Comparison of ENCODE assay signal across 27 mouse cellular contexts in genomic region chr14:55926847-55927246, GRCm38 (mm10). TPM values are rescaled to one million over a fixed set of nuclear protein-coding genes. Genes with fewer than 3 reads are reported as not detected.
DNase-seq lines count a peak whose midpoint lies in the region; ATAC-seq and TF ChIP-seq lines count a peak whose summit lies in the region.
"Had no signal": no experiment of that assay in that cellular context is flagged by ENCODE, and none has a peak within 500 bp of the region (broad histone marks: within the 10 kb centered on the region; RNA-seq: fewer than 3 reads in every experiment).

No protein-coding gene starts in this region.

- TF ChIP-seq CTCF in stomach, postnatal 0 days (IDR thresholded peaks at IDR 0.05; ENCODE audit: low read depth), result no peak

- H3K4me2 ChIP-seq in stomach, postnatal 0 days (replicated peaks; ENCODE audit: low read depth), result no peak overlapping the region
- H3K4me2 ChIP-seq: embryonic facial prominence, embryonic 13.5 days; embryonic facial prominence, embryonic 15.5 days; forebrain, embryonic 12.5 days had no signal

- DNase-seq in 416B (ENCODE audit: low read depth), result peak; percentile 80
- no peak for DNase-seq in stomach, postnatal 0 days (ENCODE audit: low spot score)
- no peak for DNase-seq in cerebellum, adult 9-10 months
- no peak for DNase-seq in c-Kit-positive CD71-positive TER-119-positive erythroid progenitor cells, embryonic 14.5 days (ENCODE audit: low spot score)
- DNase-seq: adrenal gland, adult 2 months; adrenal gland, postnatal 10 days; adrenal gland, postnatal 25 days; cerebellum, adult 11 months; cerebellum, adult 18-20 months; cerebellum, adult 8-10 months; cerebellum, postnatal 10 days; cerebellum, postnatal 25 days; embryo, embryonic 11 days had no signal

- H3K27me3 ChIP-seq in stomach, postnatal 0 days (ENCODE audit: control insufficient read depth, insufficient read depth, low read length), result no peaks in the 10 kb centered on the region
- H3K27me3 ChIP-seq: embryonic facial prominence, embryonic 13.5 days; embryonic facial prominence, embryonic 15.5 days; forebrain, embryonic 12.5 days had no signal

- H3K9ac ChIP-seq in stomach, postnatal 0 days (ENCODE audit: low read length), result no peak overlapping the region
- H3K9ac ChIP-seq: embryonic facial prominence, embryonic 13.5 days; embryonic facial prominence, embryonic 15.5 days; forebrain, embryonic 12.5 days had no signal

- no peaks in the 10 kb centered on the region for H3K4me1 ChIP-seq in stomach, postnatal 0 days (replicated peaks; ENCODE audit: control insufficient read depth, insufficient read depth)
- H3K4me1 ChIP-seq: embryonic facial prominence, embryonic 15.5 days; forebrain, embryonic 10.5 days; forebrain, embryonic 12.5 days had no signal

- H3K9me3 ChIP-seq in stomach, postnatal 0 days (ENCODE audit: control insufficient read depth, low read length), result no peaks in the 10 kb centered on the region
- H3K9me3 ChIP-seq: embryonic facial prominence, embryonic 15.5 days; forebrain, embryonic 10.5 days; forebrain, embryonic 12.5 days had no signal

- no peak overlapping the region for H3K4me3 ChIP-seq in stomach, postnatal 0 days (ENCODE audit: low read depth, low read length)
- H3K4me3 ChIP-seq: embryonic facial prominence, embryonic 13.5 days; embryonic facial prominence, embryonic 15.5 days; erythroblast, embryonic 14.5 days; forebrain, embryonic 10.5 days; forebrain, embryonic 12.5 days had no signal

- no peaks in the 10 kb centered on the region for H3K36me3 ChIP-seq in stomach, postnatal 0 days (ENCODE audit: control insufficient read depth, insufficient read depth, low read length)
- H3K36me3 ChIP-seq: embryonic facial prominence, embryonic 13.5 days; embryonic facial prominence, embryonic 15.5 days; forebrain, embryonic 10.5 days; forebrain, embryonic 12.5 days had no signal

- ATAC-seq in common myeloid progenitor, adult 5-6 weeks (replicated peaks; ENCODE audit: low read depth, poor library complexity, severe bottlenecking), result peak; percentile 45
- ATAC-seq in hematopoietic stem cell, adult 5-6 weeks (replicated peaks in 1 of 2; ENCODE audit: insufficient read depth in 1 of 2, low FRiP score in 2 of 2, low TSS enrichment in 1 of 2, low read depth in 1 of 2, poor library complexity in 2 of 2, severe bottlenecking in 2 of 2), result peak; percentile 53 to 62; a peak in 3 of 4 replicates
- ATAC-seq in megakaryocyte progenitor cell, adult 5-6 weeks (replicated peaks; ENCODE audit: poor library complexity), result peak; percentile 19; the same call in 1 of the 2 replicates
- ATAC-seq in stomach, postnatal 0 days (ENCODE audit: low FRiP score, low TSS enrichment), result no peak
- ATAC-seq: forebrain, embryonic 14.5 days; forebrain, embryonic 16.5 days had no signal

- WGBS in stomach, postnatal 0 days, result 83% methylated on average over 4 of the region's 4 CpGs

- no peak for TF ChIP-seq EP300 in stomach, postnatal 0 days (optimal IDR thresholded peaks at IDR 0.05)

- H3K27ac ChIP-seq in stomach, postnatal 0 days (replicated peaks), result no peak overlapping the region
- H3K27ac ChIP-seq: embryonic facial prominence, embryonic 13.5 days; embryonic facial prominence, embryonic 15.5 days; forebrain, embryonic 10.5 days; forebrain, embryonic 12.5 days had no signal

RNA-seq across cellular contexts. Expression of gene Cma1, which starts 17.6 kb away (rescaled TPM):
- total RNA-seq in common myeloid progenitor, adult 5-6 weeks (2017), result not detected in 2 replicates
- 0.88 TPM in 1 of 2 replicates, not detected in the other for total RNA-seq in hematopoietic stem cell, adult 5-6 weeks (2017)
- total RNA-seq in megakaryocyte progenitor cell, adult 5-6 weeks (2015), result not detected in 2 replicates
- total RNA-seq in megakaryocyte progenitor cell, adult 5-6 weeks (2017), result not detected in 2 replicates
- 15.4 and 17.5 TPM in 2 replicates for polyA plus RNA-seq in stomach, postnatal 0 days (2015; fragmentation: Nextera tagmentation; extraction: Ambion mirVana)
- total RNA-seq: ES-E14 had no signal
- polyA plus RNA-seq: embryonic facial prominence, embryonic 11.5 days; erythroblast, embryonic 14.5 days; forebrain, embryonic 10.5 days; forebrain, embryonic 12.5 days had no signal

RNA-seq across cellular contexts. Expression of gene Cma2, which starts 23.9 kb away (rescaled TPM):
- not detected in 2 replicates for total RNA-seq in common myeloid progenitor, adult 5-6 weeks (2017)
- not detected in 2 replicates for total RNA-seq in hematopoietic stem cell, adult 5-6 weeks (2017)
- total RNA-seq in megakaryocyte progenitor cell, adult 5-6 weeks (2015), result not detected in 2 replicates
- total RNA-seq in megakaryocyte progenitor cell, adult 5-6 weeks (2017), result not detected in 2 replicates
- 0.23 TPM in 1 of 2 replicates, not detected in the other for polyA plus RNA-seq in stomach, postnatal 0 days (2015; fragmentation: Nextera tagmentation; extraction: Ambion mirVana)
- total RNA-seq: adrenal gland, postnatal 10 days; adrenal gland, postnatal 25 days; ES-E14; MEL had no signal
- polyA plus RNA-seq: adrenal gland, adult 2 months; C2C12; embryonic facial prominence, embryonic 11.5 days; embryonic facial prominence, embryonic 13.5 days; erythroblast, embryonic 14.5 days; forebrain, embryonic 10.5 days; forebrain, embryonic 12.5 days; forebrain, embryonic 14.5 days; forebrain, embryonic 16.5 days had no signal

RNA-seq across cellular contexts. Expression of gene Sdr39u1, which starts 26.8 kb away (rescaled TPM):
- total RNA-seq in common myeloid progenitor, adult 5-6 weeks (2017), result 7.8 and 11.8 TPM in 2 replicates
- total RNA-seq in hematopoietic stem cell, adult 5-6 weeks (2017), result 10.3 and 27.3 TPM in 2 replicates
- total RNA-seq in megakaryocyte progenitor cell, adult 5-6 weeks (2015), result 11.7 and 18.2 TPM in 2 replicates
- total RNA-seq in megakaryocyte progenitor cell, adult 5-6 weeks (2017), result 4.2 and 6.9 TPM in 2 replicates
- polyA plus RNA-seq in stomach, postnatal 0 days (2015; fragmentation: Nextera tagmentation; extraction: Ambion mirVana), result 48.4 and 52.0 TPM in 2 replicates

RNA-seq across cellular contexts. Expression of gene Khnyn, which starts 42.1 kb away (rescaled TPM):
- total RNA-seq in common myeloid progenitor, adult 5-6 weeks (2017), result 17.4 and 20.9 TPM in 2 replicates
- total RNA-seq in hematopoietic stem cell, adult 5-6 weeks (2017), result 40.6 and 50.5 TPM in 2 replicates
- total RNA-seq in megakaryocyte progenitor cell, adult 5-6 weeks (2015), result 4.6 and 6.1 TPM in 2 replicates
- 14.3 and 15.3 TPM in 2 replicates for total RNA-seq in megakaryocyte progenitor cell, adult 5-6 weeks (2017)
- polyA plus RNA-seq in stomach, postnatal 0 days (2015; fragmentation: Nextera tagmentation; extraction: Ambion mirVana), result 6.4 and 7.5 TPM in 2 replicates

RNA-seq across cellular contexts. Expression of gene Cbln3, which starts 42.7 kb away (rescaled TPM):
- not detected in 2 replicates for total RNA-seq in common myeloid progenitor, adult 5-6 weeks (2017)
- 0.05 TPM in 1 of 2 replicates, not detected in the other for total RNA-seq in hematopoietic stem cell, adult 5-6 weeks (2017)
- total RNA-seq in megakaryocyte progenitor cell, adult 5-6 weeks (2015), result 0.17 TPM in 1 of 2 replicates, not detected in the other
- 0.07 TPM in 1 of 2 replicates, not detected in the other for total RNA-seq in megakaryocyte progenitor cell, adult 5-6 weeks (2017)
- polyA plus RNA-seq in stomach, postnatal 0 days (2015; fragmentation: Nextera tagmentation; extraction: Ambion mirVana), result 0.56 and 0.65 TPM in 2 replicates
- total RNA-seq: MEL had no signal
- polyA plus RNA-seq: erythroblast, embryonic 14.5 days had no signal
